Mouse (Mus musculus) limb, embryonic 11.5 days (tissue): ENCODE data around the gene 0610037L13Rik. TPM values are rescaled to one million over a fixed set of nuclear protein-coding genes. Genes with fewer than 3 reads are reported as not detected.
A peak's percentile ranks its signal among the peaks of the same experiment; 100 is the strongest.

Experiments
- ATAC-seq: fragments of 200-750 bp; cut with Nextera tagmentation; 2 replicates; pipeline ENCODE4 v1.8.0; 2017; ENCODE audit warnings: low read depth; ENCODE audit not compliant: insufficient number of reproducible peaks, low FRiP score, low TSS enrichment
- DNase-seq: peaks from one replicate; pipeline ENCODE4 v3.0.0-alpha.2; 2015; ENCODE audit warnings: low spot score
- H3K27ac ChIP-seq: fragments of 300-500 bp; sonication (generic); replicated peaks from 2 replicates; pipeline ENCODE4 v1.5.1; 2014; ENCODE audit warnings: low read depth, mild to moderate bottlenecking, low read length
- H3K27me3 ChIP-seq: fragments of 300-500 bp; sonication (generic); 2 replicates; pipeline ENCODE4 v1.6.1; 2014; ENCODE audit warnings: mild to moderate bottlenecking, low read length, mixed read lengths; ENCODE audit not compliant: control insufficient read depth, insufficient read depth
- H3K36me3 ChIP-seq: fragments of 300-500 bp; sonication (generic); 2 replicates; pipeline ENCODE4 v1.6.1; 2014; ENCODE audit warnings: mild to moderate bottlenecking, low read length, moderate library complexity, mixed read lengths; ENCODE audit not compliant: control insufficient read depth, insufficient read depth
- H3K4me1 ChIP-seq: fragments of 300-500 bp; sonication (generic); 2 replicates; pipeline ENCODE4 v1.6.1; 2014; ENCODE audit warnings: low read length, mixed read lengths; ENCODE audit not compliant: control insufficient read depth, insufficient read depth
- H3K4me2 ChIP-seq: fragments of 300-500 bp; sonication (generic); 2 replicates; pipeline ENCODE4 v1.6.1; 2014; ENCODE audit warnings: low read depth, mild to moderate bottlenecking, moderate library complexity; ENCODE audit not compliant: severe bottlenecking
- H3K4me3 ChIP-seq: fragments of 300-500 bp; sonication (generic); 2 replicates; pipeline ENCODE4 v1.5.1; 2014; ENCODE audit warnings: low read depth, low read length
- H3K9ac ChIP-seq: fragments of 300-500 bp; sonication (generic); 2 replicates; pipeline ENCODE4 v1.6.1; 2014; ENCODE audit warnings: mild to moderate bottlenecking, low read length
- H3K9me3 ChIP-seq: fragments of 300-500 bp; sonication (generic); 2 replicates; pipeline ENCODE4 v1.6.1; 2016; ENCODE audit warnings: low read length; ENCODE audit not compliant: control insufficient read depth
- WGBS: fragments of 180-500 bp; shearing (Covaris S2); extraction: QIAGEN DNeasy Blood & Tissue Kit; methylation state at CpG from one replicate; pipeline ENCODE4 v1.1.7; 2014; 5-methylcytosine and 5-hydroxymethylcytosine counted together
- polyA plus RNA-seq: library from polyadenylated mRNA; unstranded; fragments of >200 nt; fragmentation: Nextera tagmentation; extraction: Ambion mirVana; gene quantifications from 2 replicates; pipeline ENCODE4 v1.2.1, GENCODE M21; 2014

Gene 0610037L13Rik
- polyA plus RNA-seq = 123 and 130 TPM in 2 replicates

DNA sequence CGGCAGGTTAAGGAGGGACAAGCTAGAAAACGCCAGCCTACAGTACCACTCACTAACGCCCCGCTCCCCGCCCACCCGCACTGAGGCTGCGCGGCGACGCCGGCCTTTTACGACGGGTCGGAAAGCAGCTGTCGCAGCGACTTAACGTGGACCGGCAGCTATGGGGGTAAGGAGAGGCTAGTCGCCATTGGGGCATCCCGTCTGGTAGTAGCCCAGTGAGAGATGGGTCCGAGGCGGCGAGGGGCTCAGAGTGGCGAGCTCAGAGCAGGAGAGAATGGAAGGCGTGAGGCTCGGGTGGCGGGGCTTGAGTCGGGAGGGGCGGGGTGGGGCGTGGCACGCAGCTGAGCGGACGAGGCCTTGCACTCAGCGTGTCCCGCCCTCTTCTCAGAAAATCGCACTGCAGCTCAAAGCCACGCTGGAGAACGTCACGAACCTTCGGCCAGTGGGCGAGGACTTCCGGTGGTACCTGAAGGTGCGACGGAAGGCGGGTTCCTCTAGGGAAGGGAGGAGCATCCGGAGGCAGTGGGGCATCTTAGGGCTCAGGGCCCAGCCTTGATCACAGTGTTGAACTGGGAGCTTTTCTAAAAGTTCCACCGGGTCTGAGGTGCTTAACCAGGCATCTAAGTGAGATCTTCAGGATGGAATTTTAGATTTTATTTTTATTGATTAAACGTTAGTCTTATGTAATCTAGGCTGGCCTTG is at the start of gene 0610037L13Rik:
Gene 0610037L13Rik (plus strand): TSS at position 83 of the 702 bp plus-strand sequence.
- peak; percentile 94 for DNase-seq
- WGBS = under 1% methylated on average over 48 of the region's 48 CpGs
- H3K4me3 ChIP-seq = peak within 1 kb of the TSS; percentile 56
- ATAC-seq = peak; percentile 90
- no peaks in the 10 kb centered on the region for H3K4me1 ChIP-seq
- H3K9me3 ChIP-seq = no peaks in the 10 kb centered on the region
- H3K27me3 ChIP-seq = no peaks in the 10 kb centered on the region
- peak within 1 kb of the TSS; percentile 60 for H3K4me2 ChIP-seq
- H3K27ac ChIP-seq = no peak within 1 kb of the TSS; the same call in 1 of the 2 replicates
- peak within 1 kb of the TSS; percentile 61 for H3K9ac ChIP-seq
- peaks cover 11% of the 10 kb centered on the region for H3K36me3 ChIP-seq

DNA sequence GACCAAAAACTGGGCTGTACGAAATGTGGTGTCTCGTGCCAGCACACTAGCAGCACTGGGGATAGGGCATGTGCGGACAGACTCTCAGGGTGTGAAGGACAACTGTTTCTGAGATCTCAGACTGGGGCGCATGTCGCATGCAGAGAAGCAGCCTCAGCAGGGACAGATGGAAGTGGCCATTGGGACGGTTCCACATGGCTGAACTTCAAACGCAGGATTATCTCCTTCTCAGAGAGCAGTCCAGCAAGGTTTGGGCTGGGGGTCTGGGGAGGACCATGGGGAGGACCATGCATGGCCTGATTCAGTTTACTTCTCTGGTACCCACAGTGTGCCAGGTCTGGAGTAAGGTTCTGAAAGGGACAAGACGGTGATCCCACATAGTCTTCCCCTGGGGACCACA is 45.9 kb upstream of the 0610037L13Rik start:
- DNase-seq (no peak), ATAC-seq (no peak)
- WGBS = 87% methylated on average over 8 of the region's 8 CpGs
- H3K9me3 ChIP-seq = no peaks in the 10 kb centered on the region
- H3K27me3 ChIP-seq = peaks cover 15% of the 10 kb centered on the region; the same call in 1 of the 2 replicates
- H3K36me3 ChIP-seq = no peaks in the 10 kb centered on the region
- H3K4me1 ChIP-seq = no peaks in the 10 kb centered on the region
- H3K27ac ChIP-seq = no peak overlapping the region
- H3K4me3 ChIP-seq = no peak overlapping the region
- H3K4me2 ChIP-seq = no peak overlapping the region
- no peak overlapping the region for H3K9ac ChIP-seq

DNA sequence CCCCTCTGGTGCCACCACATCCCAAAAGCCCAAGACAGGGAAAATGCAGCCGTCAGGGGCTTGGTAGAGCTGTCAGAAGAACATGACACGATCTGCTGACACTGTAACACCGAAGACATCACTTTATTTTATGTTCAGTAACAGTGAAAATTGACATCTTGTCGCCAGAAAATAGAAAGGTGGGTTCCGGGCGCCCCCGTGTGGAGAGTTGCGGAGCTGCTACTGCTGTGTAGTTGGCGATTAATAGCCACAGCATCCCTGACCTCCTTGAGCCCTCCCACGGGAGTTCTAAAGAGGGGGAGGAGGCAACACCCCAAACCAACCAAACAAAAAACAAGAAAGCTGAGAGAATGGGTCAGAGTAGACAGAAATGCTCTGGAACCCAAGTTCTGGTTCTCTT is 44.6 kb upstream of the 0610037L13Rik start:
- no peaks in the 10 kb centered on the region for H3K9me3 ChIP-seq
- no peak overlapping the region for H3K9ac ChIP-seq
- WGBS = 4% methylated on average over 10 of the region's 10 CpGs
- no peaks in the 10 kb centered on the region for H3K4me1 ChIP-seq
- no peak overlapping the region for H3K27ac ChIP-seq
- peak; percentile 92 for DNase-seq
- H3K4me2 ChIP-seq = no peak overlapping the region
- H3K4me3 ChIP-seq = no peak overlapping the region
- ATAC-seq = no peak
- H3K27me3 ChIP-seq = peaks cover 15% of the 10 kb centered on the region; the same call in 1 of the 2 replicates
- H3K36me3 ChIP-seq = no peaks in the 10 kb centered on the region

DNA sequence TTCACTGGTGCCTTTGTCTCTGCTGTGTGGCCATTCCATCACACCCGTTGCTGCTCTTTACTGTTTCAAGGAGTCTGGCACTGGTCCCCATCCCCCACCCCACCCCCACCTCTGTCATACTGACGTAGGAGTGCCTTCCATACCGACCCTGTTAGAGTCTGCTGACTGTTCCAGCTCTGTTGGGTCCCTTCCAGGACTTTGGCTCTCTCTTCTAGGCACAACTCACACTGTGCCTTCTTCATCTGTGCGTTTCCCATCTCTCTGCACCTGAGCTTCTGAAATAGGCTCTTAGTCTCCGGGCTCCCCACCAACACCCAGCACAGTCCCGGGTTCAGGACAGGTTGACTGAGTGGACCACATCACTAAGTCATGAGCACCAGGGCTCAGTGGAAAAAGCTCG is 42.8 kb upstream of the 0610037L13Rik start:
- Histone ChIP-seq H3K4me3 (no peak overlapping the region), H3K4me1 (no peaks in the 10 kb centered on the region), H3K27me3 (peaks cover 15% of the 10 kb centered on the region; the same call in 1 of the 2 replicates), H3K9ac (no peak overlapping the region), H3K9me3 (no peaks in the 10 kb centered on the region), H3K36me3 (no peaks in the 10 kb centered on the region), H3K4me2 (no peak overlapping the region), H3K27ac (no peak overlapping the region)
- DNase-seq (no peak), ATAC-seq (no peak)
- 76% methylated on average over 7 of the region's 7 CpGs for WGBS

DNA sequence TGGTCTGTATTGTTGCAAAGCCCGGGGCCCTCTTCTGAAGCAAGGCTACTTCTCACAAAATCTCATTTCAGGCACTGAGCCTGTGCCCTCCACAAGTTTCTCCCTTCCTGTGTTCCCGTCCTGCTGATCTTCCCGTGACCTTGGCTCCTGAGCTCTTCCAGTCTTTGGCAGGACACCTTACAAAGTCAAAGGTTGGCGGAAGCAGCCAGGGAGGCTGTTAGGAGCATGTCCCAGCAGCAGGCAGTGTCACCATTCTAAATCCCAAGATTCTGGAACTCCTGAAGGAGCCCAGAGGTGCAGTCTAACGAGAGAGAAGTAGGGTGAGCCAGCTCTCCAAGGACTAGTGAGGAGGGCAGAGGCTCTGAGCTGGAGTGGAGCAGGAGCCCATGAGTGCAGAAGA is 41.1 kb upstream of the 0610037L13Rik start:
- Histone ChIP-seq H3K9ac (no peak overlapping the region), H3K4me3 (no peak overlapping the region), H3K27ac (no peak overlapping the region), H3K27me3 (peaks cover 15% of the 10 kb centered on the region; the same call in 1 of the 2 replicates), H3K9me3 (no peaks in the 10 kb centered on the region), H3K4me1 (no peaks in the 10 kb centered on the region), H3K36me3 (no peaks in the 10 kb centered on the region), H3K4me2 (no peak overlapping the region)
- DNase-seq = no peak
- 89% methylated on average over 5 of the region's 5 CpGs for WGBS
- ATAC-seq = no peak

DNA sequence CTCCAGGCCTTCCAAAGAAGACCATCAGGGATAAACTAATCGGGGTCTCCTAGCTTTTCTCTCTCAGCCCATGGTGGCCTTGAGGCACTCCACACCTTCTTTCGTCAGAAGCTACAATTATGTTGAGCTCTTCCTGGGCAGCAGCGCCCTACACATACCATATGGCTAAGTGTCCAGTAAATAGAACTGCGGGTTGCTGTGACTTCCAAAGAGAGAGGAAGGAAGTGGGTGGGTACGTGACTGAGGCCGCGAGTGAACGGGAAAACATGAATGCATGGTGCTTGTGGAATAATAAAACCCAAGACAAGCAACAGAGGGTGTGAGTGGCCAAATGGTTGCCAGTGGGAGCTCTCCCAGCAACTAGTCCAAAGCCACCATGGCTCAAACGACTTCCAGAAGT is 40.0 kb upstream of the 0610037L13Rik start:
- H3K9me3 ChIP-seq = no peaks in the 10 kb centered on the region
- H3K4me3 ChIP-seq = no peak overlapping the region
- ATAC-seq (no peak), DNase-seq (no peak)
- H3K27ac ChIP-seq = no peak overlapping the region
- H3K9ac ChIP-seq = no peak overlapping the region
- H3K4me1 ChIP-seq = no peaks in the 10 kb centered on the region
- peaks cover 15% of the 10 kb centered on the region; the same call in 1 of the 2 replicates for H3K27me3 ChIP-seq
- H3K4me2 ChIP-seq = no peak overlapping the region
- no peaks in the 10 kb centered on the region for H3K36me3 ChIP-seq
- 72% methylated on average over 9 of the region's 9 CpGs for WGBS

DNA sequence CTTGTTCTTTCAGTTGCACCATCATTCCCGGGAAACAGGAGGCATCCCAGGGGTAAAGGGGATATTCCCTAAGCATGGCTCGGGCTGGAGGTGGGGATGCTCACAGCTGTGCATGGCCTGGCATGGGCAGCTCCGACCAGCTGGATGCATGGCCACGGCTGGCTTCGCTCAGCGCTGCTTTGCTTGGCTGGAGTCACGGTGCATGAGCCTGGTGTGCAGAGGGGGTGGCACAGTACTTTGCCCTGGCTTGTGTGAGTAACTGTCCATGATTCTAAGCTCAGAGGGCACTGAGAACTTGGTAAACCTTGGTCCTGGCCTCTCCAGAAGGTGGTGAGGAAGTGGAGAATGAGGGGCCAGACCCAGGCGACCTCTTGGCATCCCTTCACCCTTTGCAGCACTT is 39.5 kb upstream of the 0610037L13Rik start:
- WGBS = 92% methylated on average over 8 of the region's 8 CpGs
- Histone ChIP-seq H3K27ac (no peak overlapping the region), H3K9me3 (no peaks in the 10 kb centered on the region), H3K4me2 (no peak overlapping the region), H3K9ac (no peak overlapping the region), H3K36me3 (no peaks in the 10 kb centered on the region), H3K27me3 (peaks cover 15% of the 10 kb centered on the region; the same call in 1 of the 2 replicates), H3K4me1 (no peaks in the 10 kb centered on the region), H3K4me3 (no peak overlapping the region)
- DNase-seq (no peak), ATAC-seq (no peak)

DNA sequence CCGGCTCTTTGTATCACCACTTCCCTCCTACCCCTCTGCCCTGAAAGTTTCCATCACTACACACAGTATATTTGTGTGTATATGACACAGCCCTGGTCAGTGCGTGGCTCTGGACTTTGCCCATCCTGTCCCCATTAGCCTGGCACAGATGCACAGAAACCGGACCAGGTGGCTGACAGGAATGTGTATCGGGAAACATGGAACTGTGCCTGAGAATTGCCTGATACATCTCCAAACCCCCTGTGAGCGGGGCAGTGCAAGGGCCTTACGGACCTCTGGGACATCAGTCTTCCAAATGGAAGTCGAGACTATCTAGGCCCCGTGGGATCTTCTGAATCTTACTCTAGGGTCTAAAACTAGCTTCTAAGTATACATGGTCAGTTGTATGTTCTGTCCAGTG is 36.3 kb upstream of the 0610037L13Rik start:
- H3K4me2 ChIP-seq = no peak overlapping the region
- H3K27me3 ChIP-seq = no peaks in the 10 kb centered on the region
- no peak overlapping the region for H3K27ac ChIP-seq
- H3K36me3 ChIP-seq = no peaks in the 10 kb centered on the region; the same call in 1 of the 2 replicates
- WGBS = 93% methylated on average over 8 of the region's 8 CpGs
- H3K4me1 ChIP-seq = no peaks in the 10 kb centered on the region
- no peaks in the 10 kb centered on the region for H3K9me3 ChIP-seq
- no peak overlapping the region for H3K9ac ChIP-seq
- ATAC-seq = no peak
- no peak overlapping the region for H3K4me3 ChIP-seq
- DNase-seq = no peak
